Mouse (Mus musculus) CH12.LX (cell line): Measurements from ENCODE around the gene Ednrb. TPM values are rescaled to one million over a fixed set of nuclear protein-coding genes. Genes with fewer than 3 reads are reported as not detected.

Experiments used
- DNase-seq: peaks from one replicate; pipeline ENCODE4 v3.0.0-alpha.2; 2013; ENCODE audit errors: extremely low read depth
- H3K27ac ChIP-seq: 2 replicates; pipeline ENCODE4 v1.5.1; 2012; ENCODE audit warnings: low read depth, mild to moderate bottlenecking, control low read depth, moderate library complexity; ENCODE audit not compliant: insufficient read depth
- H3K27me3 ChIP-seq: replicated peaks from 2 replicates; pipeline ENCODE3; 2012; ENCODE audit warnings: inconsistent platforms
- H3K36me3 ChIP-seq, 2 experiments: replicated peaks in 1 of 2; 2 replicates each; pipeline versions ENCODE3 to v1.6.1; 2012; ENCODE audit warnings: inconsistent platforms in 1 of 2, low read length in 1 of 2, mild to moderate bottlenecking in 1 of 2, mixed read lengths in 1 of 2, moderate library complexity in 1 of 2; ENCODE audit not compliant: control insufficient read depth in 1 of 2, insufficient read depth in 1 of 2
- H3K4me1 ChIP-seq, 2 experiments: 2 replicates each; pipeline ENCODE4 v1.6.1; 2012; ENCODE audit warnings: inconsistent platforms in 1 of 2, moderate library complexity in 1 of 2; ENCODE audit not compliant: insufficient read depth in 2 of 2, control insufficient read depth in 1 of 2
- H3K4me2 ChIP-seq: 2 replicates; pipeline ENCODE4 v1.6.1; 2012; ENCODE audit warnings: low read depth, mild to moderate bottlenecking, control low read depth; ENCODE audit not compliant: poor library complexity, insufficient read depth, severe bottlenecking
- H3K4me3 ChIP-seq, 3 experiments: fragments of 150-350 bp in 1 of 3; sonication (generic) in 1 of 3; replicated peaks in 1 of 3; 2 replicates each; pipeline versions ENCODE3 to v1.5.1; 2011 to 2012; ENCODE audit warnings: low read depth in 2 of 3, low read length in 2 of 3, mild to moderate bottlenecking in 2 of 3, moderate library complexity in 2 of 3, control low read depth in 1 of 3, improper control_type of control experiment in 1 of 3, inconsistent platforms in 1 of 3, mixed read lengths in 1 of 3; ENCODE audit not compliant: poor library complexity in 1 of 3
- H3K79me2 ChIP-seq: replicated peaks from 2 replicates; pipeline ENCODE4 v1.6.1; 2012; ENCODE audit warnings: mild to moderate bottlenecking, moderate library complexity; ENCODE audit not compliant: control insufficient read depth, poor library complexity, insufficient read depth, severe bottlenecking; ENCODE audit errors: extremely low read depth
- H3K9ac ChIP-seq: 2 replicates; pipeline ENCODE4 v1.6.1; 2012; ENCODE audit warnings: low read depth, mild to moderate bottlenecking, control low read depth, moderate library complexity; ENCODE audit not compliant: insufficient read depth
- H3K9me3 ChIP-seq: replicated peaks from 2 replicates; pipeline ENCODE3; 2012; ENCODE audit warnings: low read length, inconsistent platforms, mixed read lengths
- BHLHE40 ChIP-seq: IDR thresholded peaks from 2 replicates; pipeline ENCODE4 v1.6.1; 2011; ENCODE audit warnings: mild to moderate bottlenecking, low read depth, low read length, improper control_type of control experiment
- CHD2 ChIP-seq: IDR thresholded peaks from 2 replicates; pipeline ENCODE4 v1.6.1; 2011; ENCODE audit warnings: low read length, improper control_type of control experiment
- CTCF ChIP-seq, 2 experiments: IDR thresholded peaks in 1 of 2; conservative IDR thresholded peaks in 1 of 2; 2 replicates each; pipeline ENCODE4 v1.5.1; 2011 to 2012; ENCODE audit warnings: low read depth in 2 of 2, low read length in 2 of 2, improper control_type of control experiment in 1 of 2, inconsistent platforms in 1 of 2, mild to moderate bottlenecking in 1 of 2, moderate library complexity in 1 of 2
- ELF1 ChIP-seq: IDR thresholded peaks from 2 replicates; pipeline ENCODE4 v1.6.1; 2014; ENCODE audit warnings: low read depth, mild to moderate bottlenecking, inconsistent platforms, low read length, improper control_type of control experiment
- EP300 ChIP-seq: IDR thresholded peaks from 2 replicates; pipeline ENCODE4 v1.6.1; 2011; ENCODE audit warnings: low read length, improper control_type of control experiment
- ETS1 ChIP-seq: conservative IDR thresholded peaks from 2 replicates; pipeline ENCODE4 v1.6.1; 2012; ENCODE audit warnings: low read depth, mild to moderate bottlenecking, inconsistent platforms, low read length, improper control_type of control experiment, moderate library complexity
- JUND ChIP-seq: conservative IDR thresholded peaks from 2 replicates; pipeline ENCODE4 v1.6.1; 2011; ENCODE audit warnings: low read depth, low read length, improper control_type of control experiment
- KAT2A ChIP-seq: IDR thresholded peaks from 2 replicates; pipeline ENCODE4 v1.6.1; 2012; ENCODE audit warnings: low read length, improper control_type of control experiment, inconsistent platforms; ENCODE audit not compliant: insufficient replicate concordance
- MAZ ChIP-seq: IDR thresholded peaks from 2 replicates; pipeline ENCODE4 v1.6.1; 2012; ENCODE audit warnings: low read depth, mild to moderate bottlenecking, inconsistent platforms, low read length, improper control_type of control experiment, moderate library complexity
- NRF1 ChIP-seq: IDR thresholded peaks from 2 replicates; pipeline ENCODE4 v1.6.1; 2014; ENCODE audit warnings: low read depth, mild to moderate bottlenecking, inconsistent platforms, low read length, improper control_type of control experiment, moderate library complexity
- PAX5 ChIP-seq: IDR thresholded peaks from 2 replicates; pipeline ENCODE4 v1.6.1; 2012; ENCODE audit warnings: low read length, inconsistent platforms, mixed read lengths
- POLR2A ChIP-seq: IDR thresholded peaks from 2 replicates; pipeline ENCODE4 v1.6.1; 2011; ENCODE audit warnings: low read depth, mild to moderate bottlenecking, improper control_type of control experiment, low read length
- POLR2AphosphoS2 ChIP-seq: IDR thresholded peaks from 2 replicates; pipeline ENCODE4 v1.6.1; 2011; ENCODE audit warnings: low read depth, low read length, improper control_type of control experiment
- RCOR1 ChIP-seq: conservative IDR thresholded peaks from 2 replicates; pipeline ENCODE4 v1.6.1; 2012; ENCODE audit warnings: low read depth, mild to moderate bottlenecking, inconsistent platforms, low read length, improper control_type of control experiment
- SIN3A ChIP-seq: IDR thresholded peaks from 2 replicates; pipeline ENCODE4 v1.6.1; 2012; ENCODE audit warnings: low read length, improper control_type of control experiment, inconsistent platforms
- TBP ChIP-seq: conservative IDR thresholded peaks from 2 replicates; pipeline ENCODE4 v1.6.1; 2011; ENCODE audit warnings: low read depth, low read length, improper control_type of control experiment
- TCF12 ChIP-seq: IDR thresholded peaks from 2 replicates; pipeline ENCODE4 v1.6.1; 2014; ENCODE audit warnings: low read depth, mild to moderate bottlenecking, inconsistent platforms, low read length, improper control_type of control experiment
- UBTF ChIP-seq: IDR thresholded peaks from 2 replicates; pipeline ENCODE4 v1.6.1; 2012; ENCODE audit warnings: low read depth, mild to moderate bottlenecking, inconsistent platforms, low read length, improper control_type of control experiment, moderate library complexity
- USF1 ChIP-seq: IDR thresholded peaks from 2 replicates; pipeline ENCODE4 v1.6.1; 2014; ENCODE audit warnings: low read depth, mild to moderate bottlenecking, inconsistent platforms, low read length, improper control_type of control experiment
- ZC3H11A ChIP-seq: IDR thresholded peaks from 2 replicates; pipeline ENCODE4 v1.6.1; 2012; ENCODE audit warnings: low read depth, mild to moderate bottlenecking, inconsistent platforms, low read length, improper control_type of control experiment
- ZKSCAN1 ChIP-seq: IDR thresholded peaks from 2 replicates; pipeline ENCODE4 v1.6.1; 2012; ENCODE audit warnings: low read depth, inconsistent platforms, low read length, improper control_type of control experiment, borderline replicate concordance
- ZMIZ1 ChIP-seq: IDR thresholded peaks from 2 replicates; pipeline ENCODE4 v1.6.1; 2012; ENCODE audit warnings: low read depth, mild to moderate bottlenecking, inconsistent platforms, low read length, improper control_type of control experiment
- dilution Hi-C: fragments of 300-500 bp; cut with MboI; formaldehyde crosslinking; loops from 2 replicates; pipeline ENCODE4 v1.14.3; 2020; ENCODE audit warnings: low sequenced_read_pairs; ENCODE audit not compliant: extremely low pct_unique_long_range_greater_than_20kb, extremely low pct_ligation_motif_present
- in situ Hi-C: fragments of 300-500 bp; cut with MboI; formaldehyde crosslinking; loops from 3 replicates; pipeline ENCODE4 v1.14.3; 2019; ENCODE audit warnings: low sequenced_read_pairs, low pct_ligation_motif_present, low pct_unique_long_range_greater_than_20kb, mixed read lengths
- polyA plus RNA-seq: library from polyadenylated mRNA; unstranded; fragments of >175 nt; gene quantifications from 2 replicates; pipeline ENCODE4 v1.2.1, GENCODE M21; 2012; ENCODE audit warnings: low read depth; ENCODE audit not compliant: insufficient read length
- total RNA-seq, 2 experiments: library from RNA; depleted of rRNA; stranded (reverse); fragments of 300-350 nt in 1 of 2; fragments of >200 nt in 1 of 2; gene quantifications; 2 replicates each; pipeline ENCODE4 v1.2.3; 2012 to 2014

Ednrb gene
- total and polyA plus RNA-seq, 3 experiments: not detected

GRCm38 (mm10) chr14:103826343-103826742 is 17.9 kb downstream of the Ednrb start:
- no peak overlapping the region for H3K9ac ChIP-seq
- no peaks in the 10 kb centered on the region for H3K27me3 ChIP-seq
- dilution Hi-C loops: no loop called here
- in situ Hi-C loops: no loop called here
- no peak overlapping the region for H3K27ac ChIP-seq
- H3K4me1 ChIP-seq: no peaks in the 10 kb centered on the region; a peak in 1 of 4 replicates
- TF ChIP-seq ELF1: no peak
- TF ChIP-seq ZC3H11A: no peak
- TF ChIP-seq USF1: no peak
- TF ChIP-seq TBP: no peak
- no peak for TF ChIP-seq JUND
- TF ChIP-seq POLR2A: no peak
- TF ChIP-seq ZKSCAN1: no peak
- TF ChIP-seq RCOR1: no peak
- TF ChIP-seq MAZ: no peak
- TF ChIP-seq ETS1: no peak
- TF ChIP-seq UBTF: no peak
- TF ChIP-seq BHLHE40: no peak
- TF ChIP-seq ZMIZ1: no peak
- TF ChIP-seq NRF1: no peak
- TF ChIP-seq PAX5: no peak
- TF ChIP-seq, all 38 proteins: peak for 0
- Histone ChIP-seq H3K79me2 (no peaks in the 10 kb centered on the region), H3K36me3 (no peaks in the 10 kb centered on the region), H3K4me2 (0 out of 2 replicates have a peak overlapping the region, but pooled peaks have one; percentile 1), H3K4me3 (no peak overlapping the region), H3K9me3 (no peaks in the 10 kb centered on the region)
- DNase-seq: no peak

- in situ Hi-C loops (no loop called here), dilution Hi-C loops (no loop called here)
- TF ChIP-seq POLR2A (no peak), CTCF (conservative IDR thresholded peaks at IDR 0.05 in 1 of 2, IDR thresholded peaks at IDR 0.05 in 1 of 2; ENCODE audit: low read depth in 2 of 2, low read length in 2 of 2) (no peak), JUND (no peak), ZC3H11A (no peak), ZKSCAN1 (no peak), EP300 (no peak), POLR2AphosphoS2 (no peak), BHLHE40 (no peak), ELF1 (no peak), TCF12 (no peak), SIN3A (no peak), KAT2A (no peak), RCOR1 (no peak), CHD2 (no peak), TBP (no peak), ZMIZ1 (no peak), UBTF (no peak)
- Histone ChIP-seq H3K4me2 (0 out of 2 replicates have a peak overlapping the region, but pooled peaks have one; percentile 1), H3K9me3 (no peaks in the 10 kb centered on the region), H3K4me3 (no peak overlapping the region), H3K27ac (no peak overlapping the region), H3K36me3 (no peaks in the 10 kb centered on the region), H3K9ac (no peak overlapping the region), H3K4me1 (no peaks in the 10 kb centered on the region; a peak in 1 of 4 replicates), H3K79me2 (no peaks in the 10 kb centered on the region), H3K27me3 (no peaks in the 10 kb centered on the region)
- no peak for DNase-seq
Observed at GRCm38 (mm10) chr14:103825934-103826333, 18.3 kb downstream of the Ednrb start.
